Mouse (Mus musculus): ENCODE results near the gene Gad1. TPM values are rescaled to one million over a fixed set of nuclear protein-coding genes. Genes with fewer than 3 reads are reported as not detected.

Gad1 gene
- polyA plus RNA-seq, 1 experiment from 2014 or later, result 63.2 TPM

DNA sequence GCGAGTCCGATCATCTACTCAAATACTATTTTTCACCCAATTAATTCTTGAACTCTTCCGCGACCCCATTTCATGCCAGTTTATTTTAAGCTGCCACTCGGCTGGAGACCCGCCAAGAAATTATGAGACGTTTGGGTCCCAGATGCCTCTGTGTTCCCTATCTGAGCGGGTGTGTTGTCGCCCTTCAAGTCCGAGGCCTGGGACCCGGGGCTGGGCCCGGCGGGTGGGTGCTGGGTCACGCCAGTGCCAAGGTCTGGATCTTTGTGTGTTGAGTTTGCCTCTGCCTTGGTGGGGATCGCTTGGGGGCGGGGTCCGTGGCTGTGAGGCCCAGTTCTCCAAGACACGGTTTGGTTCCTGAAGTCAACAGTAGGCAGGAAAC, 13.7 kb downstream of the Gad1 start:
- H3K9ac ChIP-seq (replicated peaks), result peak overlapping the region; percentile 83
- H3K4me2 ChIP-seq (replicated peaks), result peak overlapping the region; percentile 65
- peak overlapping the region; percentile 54 for H3K4me3 ChIP-seq (replicated peaks)
- H3K27me3 ChIP-seq, result peaks cover 95% of the 10 kb centered on the region
- WGBS, result 3% methylated on average over 18 of the region's 18 CpGs
- no peak for ATAC-seq
- H3K9me3 ChIP-seq, result no peaks in the 10 kb centered on the region
- H3K36me3 ChIP-seq, result no peaks in the 10 kb centered on the region
- H3K4me1 ChIP-seq (replicated peaks), result peaks cover 80% of the 10 kb centered on the region
- peak overlapping the region; percentile 94 for H3K27ac ChIP-seq

DNA sequence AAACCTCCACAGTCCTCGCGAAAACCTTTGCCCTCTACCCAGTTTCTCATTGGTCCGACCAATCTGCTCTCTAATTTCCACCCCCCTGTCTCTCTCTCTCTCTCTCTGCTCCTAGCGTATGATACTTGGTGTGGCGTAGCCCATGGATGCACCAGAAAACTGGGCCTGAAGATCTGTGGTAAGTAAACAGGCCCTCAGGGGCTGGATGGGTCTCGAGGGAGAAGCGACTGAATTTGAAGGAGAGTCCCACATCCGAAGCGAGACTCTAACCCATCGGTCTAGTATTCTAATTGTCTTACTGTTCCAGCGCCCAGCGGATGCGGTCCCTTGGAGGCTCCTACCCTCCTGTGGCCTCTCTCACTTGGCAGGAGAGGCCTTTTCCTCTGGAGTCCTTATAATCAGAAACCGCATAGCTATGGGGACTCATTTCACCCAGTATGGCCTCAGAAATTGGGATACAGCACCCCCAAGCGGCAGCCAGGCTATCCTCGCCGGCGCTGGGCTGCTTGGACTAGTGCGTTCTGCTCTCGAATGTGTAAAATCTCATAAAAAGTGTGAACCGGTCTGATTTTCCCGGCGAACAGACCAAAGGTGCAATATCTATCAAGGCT, 14.3 kb downstream of the Gad1 start:
- 0 out of 2 replicates have a peak, but pooled peaks have one; percentile 31 for ATAC-seq
- H3K9ac ChIP-seq (replicated peaks), result peak overlapping the region; percentile 83
- H3K4me3 ChIP-seq (replicated peaks), result peak overlapping the region; percentile 54
- peaks cover 95% of the 10 kb centered on the region for H3K27me3 ChIP-seq
- peaks cover 75% of the 10 kb centered on the region for H3K4me1 ChIP-seq (replicated peaks)
- peak overlapping the region; percentile 65 for H3K4me2 ChIP-seq (replicated peaks)
- no peaks in the 10 kb centered on the region for H3K9me3 ChIP-seq
- H3K36me3 ChIP-seq, result no peaks in the 10 kb centered on the region
- peak overlapping the region; percentile 94 for H3K27ac ChIP-seq
- 2% methylated on average over 23 of the region's 23 CpGs for WGBS

DNA sequence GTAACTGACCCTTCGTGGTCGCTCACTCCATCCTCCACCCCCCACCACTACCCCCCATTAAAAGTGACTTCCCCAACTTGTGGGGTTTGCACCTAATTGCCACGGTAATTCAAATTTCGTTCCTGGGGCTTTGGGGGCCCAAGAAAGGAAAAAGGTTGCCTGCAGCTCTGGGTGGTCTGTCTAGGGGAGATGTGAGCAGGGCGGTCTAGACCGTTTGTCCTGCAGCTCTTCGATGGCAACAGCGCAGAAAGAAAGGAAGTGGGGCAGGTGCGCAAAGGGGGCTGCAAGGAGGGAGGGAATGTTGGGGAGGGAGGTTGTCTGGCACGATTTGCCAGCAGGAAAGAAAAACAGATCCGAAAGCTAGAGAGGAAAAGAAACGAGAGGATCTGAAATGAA, 14.8 kb downstream of the Gad1 start:
- peaks cover 70% of the 10 kb centered on the region for H3K4me1 ChIP-seq (replicated peaks)
- no peaks in the 10 kb centered on the region for H3K9me3 ChIP-seq
- H3K27ac ChIP-seq, result peak overlapping the region; percentile 94
- peak overlapping the region; percentile 54 for H3K4me3 ChIP-seq (replicated peaks)
- peak; percentile 28; the same call in 1 of the 2 replicates for ATAC-seq
- peak overlapping the region; percentile 65 for H3K4me2 ChIP-seq (replicated peaks)
- WGBS, result 1% methylated on average over 12 of the region's 12 CpGs
- peak overlapping the region; percentile 83 for H3K9ac ChIP-seq (replicated peaks)
- H3K27me3 ChIP-seq, result peaks cover 95% of the 10 kb centered on the region
- H3K36me3 ChIP-seq, result no peaks in the 10 kb centered on the region

DNA sequence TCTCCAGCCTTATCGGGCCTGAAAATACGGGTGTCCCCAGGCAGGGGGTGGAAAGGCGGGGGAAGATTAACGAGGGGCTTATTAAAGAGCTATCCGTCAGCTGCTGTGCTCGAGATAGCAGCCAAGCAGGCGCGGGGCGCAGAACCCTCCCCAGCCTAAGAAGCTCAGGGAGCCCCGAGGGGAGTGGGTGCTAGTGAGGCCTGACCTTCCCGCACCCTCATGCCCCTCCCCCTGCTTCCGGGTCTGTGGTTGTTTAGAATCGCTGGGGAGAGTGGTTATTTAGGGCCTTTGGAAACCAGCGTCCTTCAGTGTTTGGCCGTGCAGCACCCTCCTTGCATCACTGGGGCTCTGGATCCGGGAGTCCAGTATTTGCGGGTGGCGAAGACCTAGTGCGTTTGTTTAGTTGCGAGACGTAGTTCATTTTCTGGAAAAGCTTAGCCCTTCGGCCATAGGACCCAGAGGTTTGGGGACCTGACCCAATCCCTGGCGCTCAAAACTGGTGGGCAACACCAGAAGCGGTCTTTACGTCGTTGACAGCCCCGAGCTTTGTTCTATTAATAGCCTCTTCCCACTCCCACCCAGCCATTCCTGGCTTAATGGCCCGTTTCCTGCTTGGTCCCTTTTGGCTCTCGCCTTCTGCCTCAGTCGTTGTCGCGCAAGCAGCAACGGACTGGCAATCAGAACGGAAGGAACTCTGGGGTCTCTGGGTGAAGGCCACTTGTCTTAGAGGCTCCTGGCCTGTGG, 15.5 kb downstream of the Gad1 start:
- Histone ChIP-seq H3K4me2 (replicated peaks) (peak overlapping the region; percentile 65), H3K36me3 (no peaks in the 10 kb centered on the region), H3K4me1 (replicated peaks) (peaks cover 63% of the 10 kb centered on the region), H3K27me3 (peaks cover 94% of the 10 kb centered on the region), H3K27ac (peak overlapping the region; percentile 94), H3K9me3 (no peaks in the 10 kb centered on the region), H3K4me3 (replicated peaks) (peak overlapping the region; percentile 54), H3K9ac (replicated peaks) (peak overlapping the region; percentile 83)
- peak; percentile 72 for ATAC-seq
- WGBS, result under 1% methylated on average over 34 of the region's 34 CpGs

DNA sequence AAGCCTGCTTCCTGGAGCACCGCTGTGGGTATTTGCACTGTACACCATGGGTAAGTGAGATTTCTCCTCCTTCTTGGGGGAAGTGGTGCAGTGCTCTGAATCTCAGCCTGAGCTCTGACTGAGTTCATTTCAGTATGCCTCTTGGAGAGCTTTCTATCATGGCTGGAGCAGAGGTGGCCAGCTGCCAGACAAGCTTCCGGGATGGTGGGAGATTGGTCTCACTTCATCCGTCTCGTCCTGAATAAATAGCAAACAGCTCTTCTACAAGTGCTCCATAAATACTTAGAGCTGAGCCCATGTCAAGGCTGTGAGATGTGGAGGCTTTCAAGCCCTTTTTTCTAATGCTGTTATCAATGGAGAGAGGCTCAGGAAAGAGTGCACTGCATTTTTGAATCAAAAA, 18.8 kb downstream of the Gad1 start:
- no peak overlapping the region for H3K27ac ChIP-seq
- H3K9ac ChIP-seq (replicated peaks), result no peak overlapping the region
- H3K27me3 ChIP-seq, result peaks cover 69% of the 10 kb centered on the region
- no peak for ATAC-seq
- H3K4me3 ChIP-seq (replicated peaks), result no peak overlapping the region
- H3K36me3 ChIP-seq, result peaks cover 6% of the 10 kb centered on the region
- WGBS, result 83% methylated on average over 4 of the region's 4 CpGs
- peaks cover 34% of the 10 kb centered on the region for H3K4me1 ChIP-seq (replicated peaks)
- H3K9me3 ChIP-seq, result no peaks in the 10 kb centered on the region
- no peak overlapping the region for H3K4me2 ChIP-seq (replicated peaks)

DNA sequence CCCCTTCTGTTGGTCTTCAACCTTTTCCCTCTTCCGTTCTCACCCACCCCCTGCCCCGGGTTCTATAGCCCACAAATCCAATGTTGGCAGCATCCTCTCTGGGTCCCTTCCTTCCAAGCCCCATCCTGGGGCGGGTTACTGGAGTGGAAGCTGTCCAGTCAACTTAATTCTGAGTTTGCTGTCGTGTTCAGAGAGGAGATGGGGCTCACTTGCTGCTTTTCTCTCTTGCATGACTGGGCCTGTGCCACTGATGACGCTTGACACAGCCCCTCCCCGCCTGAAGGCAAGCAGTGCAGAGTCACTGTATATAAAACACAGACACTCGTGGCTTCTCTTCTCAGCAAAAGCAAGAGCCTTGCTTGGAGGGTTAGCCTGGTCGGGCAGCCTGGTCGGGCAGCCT, 19.4 kb downstream of the Gad1 start:
- WGBS, result 46% methylated on average over 9 of the region's 9 CpGs
- peaks cover 6% of the 10 kb centered on the region for H3K36me3 ChIP-seq
- no peaks in the 10 kb centered on the region for H3K9me3 ChIP-seq
- peaks cover 28% of the 10 kb centered on the region for H3K4me1 ChIP-seq (replicated peaks)
- H3K9ac ChIP-seq (replicated peaks), result no peak overlapping the region
- H3K27me3 ChIP-seq, result peaks cover 64% of the 10 kb centered on the region
- no peak for ATAC-seq
- H3K27ac ChIP-seq, result no peak overlapping the region
- H3K4me2 ChIP-seq (replicated peaks), result no peak overlapping the region
- H3K4me3 ChIP-seq (replicated peaks), result no peak overlapping the region

DNA sequence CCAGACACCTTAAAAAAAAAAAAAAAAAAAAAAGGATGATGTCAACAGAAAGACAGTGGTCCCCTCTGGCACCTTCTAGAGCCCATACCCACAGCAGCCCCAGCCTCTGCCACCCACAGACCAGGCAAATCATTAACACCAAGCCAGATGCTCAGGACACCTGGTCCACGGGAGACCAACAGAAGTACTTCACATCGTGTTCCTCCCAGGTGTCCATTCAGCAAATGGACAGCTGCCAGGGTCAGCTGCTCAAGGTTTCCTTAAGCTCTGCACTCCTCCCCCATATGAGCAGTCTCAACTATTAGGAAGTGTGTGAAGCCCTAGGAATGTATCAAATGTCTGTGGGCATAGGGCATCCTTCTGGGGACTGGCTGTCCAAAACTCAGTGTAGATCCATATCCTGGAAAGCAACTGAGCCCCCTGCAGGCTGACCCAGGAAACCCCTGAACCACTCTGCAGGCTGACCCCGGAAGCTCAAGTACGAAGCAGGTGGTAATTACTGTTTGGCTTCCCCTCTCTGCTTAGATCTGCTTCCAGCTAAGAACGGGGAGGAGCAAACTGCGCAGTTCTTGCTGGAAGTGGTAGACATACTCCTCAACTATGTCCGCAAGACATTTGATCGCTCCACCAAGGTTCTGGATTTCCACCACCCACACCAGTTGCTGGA, 20.8 kb downstream of the Gad1 start:
- Histone ChIP-seq H3K9me3 (no peaks in the 10 kb centered on the region), H3K4me2 (replicated peaks) (no peak overlapping the region), H3K4me3 (replicated peaks) (no peak overlapping the region), H3K9ac (replicated peaks) (no peak overlapping the region), H3K4me1 (replicated peaks) (peaks cover 15% of the 10 kb centered on the region), H3K36me3 (peaks cover 13% of the 10 kb centered on the region), H3K27me3 (peaks cover 53% of the 10 kb centered on the region), H3K27ac (no peak overlapping the region)
- no peak for ATAC-seq
- WGBS, result 82% methylated on average over 8 of the region's 8 CpGs

DNA sequence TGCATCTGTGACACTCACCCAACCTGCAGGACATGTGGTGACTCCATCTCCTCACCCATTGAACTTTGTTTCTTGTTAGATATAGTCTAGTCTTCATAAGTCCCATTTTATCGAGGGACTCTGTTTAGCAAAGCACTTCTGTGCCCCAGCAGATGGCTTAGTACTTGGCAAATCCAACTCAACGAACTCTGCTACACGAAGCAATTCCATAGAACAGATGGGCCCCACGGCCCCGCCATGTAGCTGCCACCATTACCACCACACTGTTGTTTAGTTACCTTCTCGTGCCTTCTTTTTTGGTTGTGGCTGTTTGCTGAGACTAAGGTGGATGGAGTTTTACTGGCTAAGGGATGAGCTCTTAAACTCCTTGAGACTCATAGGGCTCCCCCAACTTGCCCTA, 35.3 kb downstream of the Gad1 start:
- ATAC-seq, result no peak
- Histone ChIP-seq H3K4me1 (replicated peaks) (peaks cover 8% of the 10 kb centered on the region), H3K27ac (no peak overlapping the region), H3K4me3 (replicated peaks) (no peak overlapping the region), H3K9me3 (no peaks in the 10 kb centered on the region), H3K9ac (replicated peaks) (no peak overlapping the region), H3K36me3 (peaks cover 19% of the 10 kb centered on the region), H3K4me2 (replicated peaks) (no peak overlapping the region), H3K27me3 (no peaks in the 10 kb centered on the region)
- 86% methylated on average over 6 of the region's 6 CpGs for WGBS

DNA sequence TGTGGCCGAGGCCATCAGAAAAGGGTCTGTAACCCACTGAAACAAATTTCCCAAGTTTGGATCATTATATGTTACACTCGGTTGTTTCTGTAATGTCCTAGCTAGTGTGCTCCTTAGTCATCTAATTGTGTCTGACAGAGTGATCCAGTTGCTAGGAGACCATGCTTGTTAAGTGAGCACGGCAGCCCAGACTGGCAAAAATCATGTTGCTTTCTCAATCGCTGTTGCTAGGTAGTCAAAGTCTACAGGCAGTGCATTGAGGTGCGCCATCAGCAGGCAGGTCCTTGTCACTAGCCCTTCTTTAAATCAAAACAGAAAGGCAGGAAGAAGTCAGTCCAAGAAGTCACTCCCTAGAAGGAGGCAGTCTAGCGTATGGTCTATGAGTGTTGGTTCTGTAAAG, 39.6 kb downstream of the Gad1 start:
- Histone ChIP-seq H3K36me3 (peaks cover 38% of the 10 kb centered on the region), H3K4me1 (replicated peaks) (peaks cover 8% of the 10 kb centered on the region), H3K4me2 (replicated peaks) (no peak overlapping the region), H3K27ac (no peak overlapping the region), H3K9me3 (no peaks in the 10 kb centered on the region), H3K27me3 (no peaks in the 10 kb centered on the region), H3K9ac (replicated peaks) (no peak overlapping the region), H3K4me3 (replicated peaks) (no peak overlapping the region)
- peak; percentile 50 for ATAC-seq
- WGBS, result 48% methylated on average over 6 of the region's 6 CpGs

DNA sequence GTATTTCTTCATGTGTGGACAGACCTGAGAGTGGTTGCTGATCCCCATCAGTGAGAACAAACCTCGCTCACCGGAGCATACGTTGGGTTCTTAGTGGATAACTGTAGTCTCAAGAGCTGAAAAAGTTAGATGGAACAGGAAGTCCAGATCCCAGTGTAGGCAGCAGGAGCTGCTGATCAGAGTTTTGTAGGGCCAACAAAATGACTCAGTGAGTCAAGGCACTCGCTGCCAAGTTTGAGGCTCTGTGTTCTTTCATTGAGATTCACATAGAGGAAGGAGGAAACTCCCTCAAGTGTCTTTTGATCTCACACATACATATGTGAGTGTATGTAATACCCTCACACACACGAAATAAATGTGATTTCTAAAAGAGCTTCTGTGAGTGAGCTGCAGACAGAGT, 40.8 kb downstream of the Gad1 start:
- no peak overlapping the region for H3K9ac ChIP-seq (replicated peaks)
- no peaks in the 10 kb centered on the region for H3K27me3 ChIP-seq
- H3K4me1 ChIP-seq (replicated peaks), result peaks cover 8% of the 10 kb centered on the region
- H3K9me3 ChIP-seq, result no peaks in the 10 kb centered on the region
- H3K4me2 ChIP-seq (replicated peaks), result no peak overlapping the region
- ATAC-seq, result no peak
- no peak overlapping the region for H3K27ac ChIP-seq
- H3K4me3 ChIP-seq (replicated peaks), result no peak overlapping the region
- 80% methylated on average over 5 of the region's 5 CpGs for WGBS
- H3K36me3 ChIP-seq, result peaks cover 44% of the 10 kb centered on the region

DNA sequence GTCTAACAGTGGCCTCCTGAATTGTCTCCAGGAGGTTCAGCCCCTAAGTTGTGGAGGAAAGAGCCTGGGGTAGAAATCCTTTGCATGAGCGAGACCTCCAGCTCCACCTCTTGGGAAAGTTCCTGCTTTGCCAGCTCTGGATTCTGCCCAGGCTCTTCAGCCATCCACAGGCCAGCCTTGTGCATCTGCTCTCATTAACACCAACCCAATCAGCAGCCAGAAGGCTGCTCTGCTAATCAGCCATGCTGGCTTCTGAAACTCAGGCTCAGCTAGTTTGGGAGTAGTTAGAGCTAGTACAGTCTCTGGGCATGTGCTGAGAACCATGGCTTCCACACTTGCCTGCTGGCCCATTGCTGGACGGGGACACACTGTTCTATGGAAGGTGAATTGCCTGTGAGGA, 43.0 kb downstream of the Gad1 start:
- H3K9me3 ChIP-seq, result no peaks in the 10 kb centered on the region
- H3K27me3 ChIP-seq, result no peaks in the 10 kb centered on the region
- 75% methylated on average over 2 of the region's 2 CpGs for WGBS
- peaks cover 49% of the 10 kb centered on the region for H3K36me3 ChIP-seq
- no peak overlapping the region for H3K4me3 ChIP-seq (replicated peaks)
- H3K4me2 ChIP-seq (replicated peaks), result no peak overlapping the region
- peaks cover 8% of the 10 kb centered on the region for H3K4me1 ChIP-seq (replicated peaks)
- H3K9ac ChIP-seq (replicated peaks), result no peak overlapping the region
- H3K27ac ChIP-seq, result no peak overlapping the region
- no peak for ATAC-seq

DNA sequence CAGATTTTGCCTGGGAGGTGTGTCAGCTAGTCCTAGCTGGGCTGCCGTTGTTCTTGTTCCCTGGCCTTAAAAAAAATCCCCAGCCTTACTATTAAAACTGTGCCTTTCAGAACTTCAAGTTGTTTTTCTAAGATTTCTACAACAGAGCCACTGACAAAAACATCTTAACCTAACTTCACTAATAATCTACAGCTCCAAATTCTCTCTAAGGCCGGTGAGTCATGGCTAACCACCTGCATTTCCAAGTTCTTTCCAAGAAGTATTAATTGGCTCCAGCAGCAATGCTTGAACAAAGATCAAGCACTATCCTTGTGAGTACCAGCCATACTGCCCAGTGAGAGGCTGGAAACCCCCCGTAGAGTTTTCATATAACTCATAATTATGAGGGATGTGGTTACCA, 56.9 kb downstream of the Gad1 start:
- H3K9ac ChIP-seq (replicated peaks), result no peak overlapping the region
- H3K27ac ChIP-seq, result no peak overlapping the region
- no peaks in the 10 kb centered on the region for H3K4me1 ChIP-seq (replicated peaks)
- H3K36me3 ChIP-seq, result no peaks in the 10 kb centered on the region
- no peak overlapping the region for H3K4me2 ChIP-seq (replicated peaks)
- H3K27me3 ChIP-seq, result no peaks in the 10 kb centered on the region
- no peak overlapping the region for H3K4me3 ChIP-seq (replicated peaks)
- no peak for ATAC-seq
- 90% methylated on average over 3 of the region's 3 CpGs for WGBS
- peaks cover 5% of the 10 kb centered on the region; the same call in 1 of the 2 replicates for H3K9me3 ChIP-seq
